Mouse (Mus musculus): ENCODE measurements around the gene Zic5. TPM values are rescaled to one million over a fixed set of nuclear protein-coding genes. Genes with fewer than 3 reads are reported as not detected.

Zic5 gene
- total RNA-seq (2021): not detected
- long read RNA-seq, experiment 1: 0 reads
- long read RNA-seq, experiment 2: 0 reads

DNA sequence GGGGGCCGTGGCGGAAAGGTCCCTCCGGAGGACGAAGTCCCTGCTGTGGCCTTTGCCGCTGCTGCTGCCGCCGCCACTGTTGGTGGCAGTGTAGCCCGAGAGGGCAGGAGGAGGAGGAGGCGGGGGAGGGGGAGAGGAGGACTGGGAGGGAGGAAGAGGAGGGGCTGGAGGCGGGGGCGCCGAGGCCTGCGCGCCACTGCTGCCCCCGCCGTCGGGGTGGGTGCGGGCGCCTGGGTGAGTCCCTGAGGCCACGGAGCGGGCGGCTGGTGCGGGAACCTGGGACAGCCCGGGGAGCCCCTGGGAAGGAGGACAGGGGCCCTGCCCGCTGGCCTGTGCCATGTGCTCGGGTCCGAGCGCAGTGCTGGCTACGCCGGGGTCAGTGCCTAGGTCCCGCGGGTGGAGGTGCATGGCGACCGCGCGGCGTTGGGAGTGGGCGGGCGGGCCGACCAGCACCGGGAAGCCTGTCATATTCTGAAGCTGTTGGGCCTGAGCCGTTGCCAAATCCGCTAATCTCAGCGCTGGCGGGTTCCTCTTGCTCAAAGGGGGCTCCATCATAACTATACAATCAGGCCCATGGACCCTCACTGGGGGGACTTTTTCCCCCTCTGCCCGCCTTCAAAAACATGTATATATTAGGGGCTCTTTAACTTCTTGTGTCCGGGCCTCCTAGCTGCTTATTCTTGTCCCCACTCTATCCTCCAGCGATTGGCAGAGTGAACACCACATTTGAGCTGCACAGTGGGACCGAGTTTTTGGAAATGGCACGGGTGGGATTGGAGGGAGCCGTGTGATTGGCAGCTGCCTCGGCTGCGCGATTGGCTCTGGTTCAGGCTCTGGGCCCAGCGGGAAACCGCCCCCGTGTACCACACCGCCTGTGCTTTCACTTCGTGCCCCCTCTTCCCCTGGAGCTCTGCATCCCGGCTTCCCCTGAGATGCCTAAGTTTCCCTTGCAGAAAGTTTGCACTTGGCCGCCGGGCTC lies at the start of gene Zic5:
TSS of gene Zic5 (minus strand) at position 915 of the 979 bp plus-strand sequence.
- no peak for DNase-seq (ENCODE audit: low spot score in 2 of 2)

DNA sequence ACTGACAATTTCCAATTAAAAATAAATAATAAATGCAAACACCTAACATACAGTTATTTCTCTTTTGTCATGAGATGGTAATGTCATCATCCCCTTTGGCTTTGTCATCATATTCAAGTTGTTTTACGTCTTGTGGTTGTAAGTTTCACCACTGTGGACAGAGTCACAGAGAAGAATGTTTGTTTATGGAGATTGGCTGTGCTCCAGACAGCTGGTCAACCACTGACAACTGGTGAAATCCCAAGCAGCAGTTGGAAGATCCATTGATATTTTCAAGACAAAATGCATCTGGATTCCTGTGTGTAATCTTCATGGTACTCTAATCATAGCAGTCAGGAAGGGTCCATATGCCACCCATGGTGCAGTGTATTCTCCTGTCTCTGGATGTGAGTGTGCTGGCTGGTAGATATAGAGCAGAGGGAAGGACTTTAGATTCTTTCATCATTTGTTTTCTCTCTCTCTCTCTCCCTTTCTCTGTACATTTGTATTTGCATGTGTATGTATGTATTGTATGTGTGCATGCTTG lies 48.1 kb upstream of the Zic5 start:
- no peak for DNase-seq (ENCODE audit: low spot score in 2 of 2)

DNA sequence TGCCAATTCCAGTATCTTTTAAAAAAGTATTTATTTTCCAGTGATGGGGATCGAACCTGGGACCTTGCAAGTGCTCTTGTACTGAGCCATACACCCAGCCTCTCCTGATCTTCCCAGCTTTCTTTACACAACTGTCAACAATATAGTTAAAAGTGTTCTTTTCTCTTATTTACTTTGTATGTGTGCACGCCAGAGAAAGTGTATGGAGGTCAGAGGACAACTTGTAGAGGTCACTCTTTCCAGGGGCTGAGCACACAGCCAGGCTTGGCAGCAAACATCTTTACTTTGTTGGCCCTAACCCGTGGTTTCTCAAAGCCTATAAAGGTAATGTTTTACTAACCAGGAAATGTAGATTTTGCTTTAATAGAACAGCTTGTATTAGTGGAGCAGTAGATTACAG lies 46.0 kb upstream of the Zic5 start:
- no peak for DNase-seq (ENCODE audit: low spot score in 2 of 2)

DNA sequence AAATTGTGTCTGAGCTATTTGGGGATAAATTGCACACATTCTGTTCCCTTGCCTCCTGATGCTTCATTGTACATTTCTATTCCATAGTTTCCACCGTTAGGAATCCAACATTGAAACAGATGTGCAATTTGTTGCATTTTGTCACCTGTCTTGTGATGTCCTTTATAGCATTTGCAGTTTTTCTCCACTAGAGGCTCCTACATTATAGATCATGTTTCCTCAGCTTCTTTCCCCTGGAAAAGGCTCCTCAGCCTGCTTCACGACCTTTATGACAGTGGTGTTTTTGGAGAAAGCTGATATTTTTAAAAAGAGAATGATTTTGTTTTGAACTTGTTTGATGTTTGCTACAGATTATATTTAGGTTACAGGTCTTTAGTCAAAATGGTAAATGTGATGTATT lies 43.6 kb upstream of the Zic5 start:
- no peak for DNase-seq (ENCODE audit: low spot score in 2 of 2)

DNA sequence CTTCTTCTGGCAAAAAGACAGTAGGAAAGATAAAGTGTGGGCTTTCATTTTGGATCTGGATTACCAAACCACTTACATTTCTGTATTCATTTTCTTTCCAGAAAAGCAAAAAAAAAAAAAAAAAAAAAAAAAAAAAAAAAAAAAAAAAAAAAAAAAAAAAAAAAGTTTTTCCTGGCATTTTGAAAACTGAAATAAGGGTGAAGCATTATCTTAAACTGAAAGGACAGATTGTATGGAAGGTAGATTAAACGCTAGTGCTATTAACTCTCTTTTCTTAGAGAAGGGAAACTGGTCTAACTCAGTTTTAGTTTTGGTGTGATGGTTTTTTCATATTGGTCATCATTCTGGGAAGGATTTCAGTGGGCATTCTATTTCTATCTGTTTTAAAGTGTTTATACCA lies 26.5 kb upstream of the Zic5 start:
- DNase-seq (ENCODE audit: low spot score in 2 of 2): no peak

DNA sequence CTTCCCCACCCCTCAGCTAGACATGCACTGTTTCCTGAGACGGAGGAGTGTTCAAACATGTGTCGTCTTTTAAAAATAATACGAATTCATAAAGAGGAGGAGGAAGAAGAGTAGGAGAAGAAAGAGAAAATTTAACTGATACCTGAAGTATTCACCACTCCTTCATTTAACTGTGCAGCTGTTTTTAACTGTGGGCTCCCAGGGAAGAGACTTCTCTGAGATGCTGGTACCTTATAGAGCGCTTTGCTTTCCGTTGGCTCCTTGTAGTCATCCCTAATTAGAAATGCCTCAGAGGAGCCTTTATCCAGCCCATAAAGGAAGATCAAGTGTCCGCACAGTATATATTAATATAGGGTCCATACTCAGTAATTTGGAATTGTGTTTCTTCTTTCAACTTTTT lies 26.0 kb upstream of the Zic5 start:
- no peak for DNase-seq (ENCODE audit: low spot score in 2 of 2)

DNA sequence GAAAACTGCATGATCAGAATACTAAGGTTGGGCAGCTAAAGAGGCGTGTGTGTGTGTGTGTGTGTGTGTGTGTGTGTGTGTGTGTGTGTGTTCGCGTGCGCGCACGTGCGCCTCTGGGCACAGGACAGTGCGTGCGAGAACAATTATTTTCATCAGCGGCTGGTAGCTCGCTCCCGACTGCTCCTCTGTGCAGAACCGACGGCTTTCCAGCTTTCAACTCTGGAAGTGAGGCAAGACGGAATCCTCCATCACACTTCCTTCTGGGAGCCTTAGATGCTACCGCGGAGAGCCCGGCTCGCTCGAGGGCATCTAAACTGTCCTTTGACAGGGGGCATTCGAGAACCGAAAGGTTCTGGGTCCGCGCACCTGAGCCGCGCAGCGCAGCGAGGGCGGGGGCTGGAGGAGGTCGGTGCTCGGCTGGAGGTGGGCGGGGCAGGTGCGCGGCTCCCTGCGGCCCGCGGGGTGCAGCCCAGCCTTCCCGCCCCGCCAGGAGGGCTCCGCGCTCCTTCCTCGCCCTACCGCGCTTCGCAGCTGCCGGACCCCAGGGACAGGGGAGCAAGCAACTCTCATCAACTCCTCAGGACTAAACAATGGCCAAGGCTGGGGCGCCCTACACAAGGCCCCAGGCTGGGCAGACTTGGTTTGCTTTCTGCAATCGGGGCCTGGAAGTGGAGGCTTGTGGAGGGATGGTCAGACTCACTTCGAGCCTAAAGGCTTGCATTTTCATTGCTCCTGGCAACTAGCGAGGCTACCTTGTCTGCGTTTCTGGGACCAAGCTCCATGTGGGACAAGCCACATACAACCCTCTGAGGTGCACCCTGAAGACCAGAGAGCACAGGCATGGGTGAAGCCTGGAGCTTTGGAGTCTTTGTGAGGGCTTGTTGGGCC lies 25.2 kb upstream of the Zic5 start, which contains the start of gene Gm10837:
TSS of gene Gm10837 (plus strand) at position 146 of the 888 bp plus-strand sequence.
- DNase-seq (ENCODE audit: low spot score in 2 of 2): no peak

DNA sequence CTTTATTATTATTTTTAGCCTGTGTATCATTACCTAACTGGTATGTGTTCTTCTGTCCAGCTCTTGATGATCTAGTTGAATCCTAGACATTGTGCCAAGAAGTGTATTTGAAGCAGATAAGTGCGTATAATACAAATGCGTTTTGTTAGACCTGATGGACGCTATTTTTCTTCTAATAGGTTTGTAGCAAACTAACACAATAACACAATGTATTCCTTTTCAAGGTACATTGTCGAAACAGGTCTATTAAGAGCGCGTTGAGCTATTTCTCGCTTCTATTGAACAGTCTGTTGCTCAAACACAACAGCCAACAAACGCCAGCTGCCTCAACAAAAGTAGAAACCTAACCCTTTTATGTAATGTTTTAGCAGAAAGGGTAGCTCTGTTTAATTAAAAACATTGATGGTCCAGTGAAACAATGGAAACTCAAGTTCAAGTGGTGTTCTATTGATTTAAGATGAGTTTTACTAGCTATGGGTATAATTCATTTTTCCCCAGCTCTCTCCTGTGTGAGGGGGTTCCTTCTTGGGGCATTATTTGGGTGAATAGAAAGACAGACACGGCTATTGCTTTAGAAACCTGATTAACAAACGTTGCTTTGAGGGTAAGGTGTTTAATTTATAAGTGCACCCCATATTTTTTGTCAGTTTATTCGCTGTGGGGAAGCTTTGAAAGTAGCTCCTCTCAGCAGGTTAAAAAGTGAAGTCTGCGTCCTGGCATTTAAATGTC lies 24.4 kb upstream of the Zic5 start:
- no peak for DNase-seq (ENCODE audit: low spot score in 2 of 2)

DNA sequence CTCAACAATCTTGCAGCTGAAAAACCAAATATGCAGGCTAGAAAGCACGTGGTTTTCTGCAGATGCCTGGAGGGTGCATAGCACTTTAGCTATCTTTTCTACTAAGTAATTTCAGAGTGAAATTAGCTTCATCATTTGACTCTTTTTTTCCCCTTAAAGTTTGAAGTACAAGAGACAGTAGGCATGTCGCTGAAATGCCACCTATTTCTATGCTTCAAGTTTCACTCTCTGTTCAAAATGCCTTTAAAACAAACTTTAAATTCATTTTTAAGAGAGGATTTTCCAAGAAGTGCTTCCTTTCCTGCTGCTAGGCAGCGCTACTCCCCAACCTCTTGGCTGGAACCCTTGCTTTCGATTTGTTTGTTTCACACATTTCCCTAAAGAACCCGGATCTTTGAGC lies 23.6 kb upstream of the Zic5 start:
- DNase-seq (ENCODE audit: low spot score in 2 of 2): no peak

DNA sequence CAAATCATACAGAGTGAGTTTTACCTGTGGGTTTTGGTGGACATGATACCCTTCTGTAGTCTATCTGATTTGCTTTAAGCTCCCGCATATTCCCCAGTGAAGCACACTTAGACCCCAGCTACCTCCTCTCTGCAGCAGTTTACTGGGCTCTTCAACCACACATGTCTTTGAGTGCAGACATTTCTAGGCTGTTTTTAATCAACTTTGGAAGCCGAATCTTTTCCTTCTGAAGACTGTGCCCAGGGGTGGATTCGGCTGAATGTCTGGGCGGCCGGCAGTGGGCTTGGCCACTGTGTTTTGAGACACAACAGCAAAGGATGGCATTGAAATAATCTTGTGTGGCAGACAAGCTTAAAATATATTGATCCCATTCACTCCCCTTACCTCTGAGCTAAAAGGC lies 21.9 kb upstream of the Zic5 start:
- no peak for DNase-seq (ENCODE audit: low spot score in 2 of 2)

DNA sequence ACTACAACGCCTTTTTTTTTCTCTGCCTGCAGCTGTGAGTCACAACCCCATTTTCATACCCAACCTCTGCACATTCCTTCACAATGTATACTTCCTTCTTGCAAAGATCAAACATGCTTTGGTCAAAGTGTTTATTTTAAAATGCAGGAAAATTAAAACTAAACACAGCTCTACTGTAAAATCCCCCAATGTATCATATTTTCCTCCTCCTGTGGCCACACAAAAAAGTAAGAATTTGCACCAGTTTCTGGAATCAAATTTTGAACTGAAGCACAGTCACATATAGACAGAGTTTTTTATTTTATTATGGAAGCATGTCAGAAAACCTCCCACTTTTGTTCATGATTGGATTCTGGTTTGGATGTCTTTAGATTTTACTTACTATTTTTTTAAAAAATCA lies 21.1 kb upstream of the Zic5 start:
- no peak for DNase-seq (ENCODE audit: low spot score in 2 of 2)

DNA sequence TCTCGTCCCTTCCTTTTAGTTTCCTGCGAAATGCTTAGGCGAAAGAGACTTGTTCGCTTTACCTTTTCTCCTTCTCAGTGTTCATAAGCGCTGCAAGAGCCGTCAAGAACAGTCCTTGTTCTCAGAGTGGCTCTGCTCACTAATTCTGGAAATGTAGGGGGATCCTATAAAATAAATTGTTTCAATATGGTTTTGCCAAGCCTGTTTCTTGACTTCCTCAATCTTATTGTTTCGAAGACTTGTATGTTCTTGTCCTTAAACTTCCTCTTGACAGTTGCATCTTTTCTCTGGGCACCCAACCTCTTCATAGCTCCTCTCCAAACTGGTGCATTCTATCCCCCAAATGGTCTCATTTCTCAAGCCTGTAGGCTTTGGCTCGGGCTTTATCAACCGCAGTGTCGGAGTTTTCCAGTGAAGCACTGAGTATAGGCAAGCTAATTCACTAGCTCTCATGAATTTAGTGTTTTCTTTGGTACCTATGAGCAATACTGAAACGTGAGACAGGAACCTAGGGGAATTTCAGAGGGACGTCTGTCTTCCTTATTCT lies 20.2 kb upstream of the Zic5 start:
- DNase-seq (ENCODE audit: low spot score in 2 of 2): peak in 1 of 2 experiments; percentile 6

DNA sequence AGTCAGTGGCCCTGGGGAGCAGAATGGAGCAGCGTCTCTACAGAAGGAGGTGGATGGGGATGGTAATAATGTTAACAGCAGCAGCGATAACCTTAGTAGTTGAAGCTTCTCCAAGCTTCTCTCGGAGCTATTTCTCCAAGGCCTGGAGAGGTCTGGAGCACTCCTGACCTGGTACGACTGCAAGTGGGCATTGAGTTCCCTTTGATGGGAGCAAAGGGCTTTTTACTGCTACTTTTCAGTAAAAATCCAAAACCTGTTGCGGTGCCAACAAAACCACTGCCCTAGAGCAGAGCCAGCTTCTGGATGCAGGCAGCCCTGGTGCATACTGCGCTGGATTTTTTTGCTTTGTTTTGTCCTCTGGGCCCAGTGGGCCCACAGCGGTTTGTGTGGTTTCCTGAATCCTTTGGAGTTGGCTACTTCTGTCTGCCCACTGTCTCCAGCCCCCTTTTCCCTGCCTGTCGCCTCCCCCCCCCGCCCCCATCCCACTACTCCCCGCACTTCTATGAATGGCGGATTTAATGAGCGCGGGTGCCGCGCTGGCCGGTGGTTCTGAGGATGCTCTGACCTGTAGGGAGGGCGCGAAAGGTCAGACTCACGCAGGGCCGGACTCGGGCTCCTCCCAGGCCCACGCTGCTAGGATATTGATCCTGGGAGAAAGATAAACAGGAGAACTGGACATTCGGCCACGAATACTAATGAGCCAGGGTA lies 19.5 kb upstream of the Zic5 start:
- DNase-seq (ENCODE audit: low spot score in 2 of 2): peak in 1 of 2 experiments; percentile 5

DNA sequence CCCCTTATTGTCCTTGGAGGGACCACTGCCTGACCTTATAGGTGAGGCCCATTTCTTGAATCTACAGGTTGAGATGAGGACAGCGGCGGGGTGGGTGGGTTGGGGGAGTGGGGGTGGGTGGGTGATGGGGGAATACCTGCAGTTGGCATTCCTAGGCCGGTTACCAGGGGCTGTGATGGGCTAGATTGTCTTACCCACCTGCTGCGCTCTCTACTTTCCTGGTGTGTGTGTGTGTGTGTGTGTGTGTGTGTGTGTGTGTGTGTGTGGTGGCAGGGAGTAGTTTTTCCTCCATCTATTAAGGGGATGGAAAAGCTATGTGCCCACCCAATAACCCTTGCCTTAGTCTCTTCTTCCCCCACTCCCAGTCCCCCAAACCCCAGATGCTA lies 19.0 kb upstream of the Zic5 start:
- no peak for DNase-seq (ENCODE audit: low spot score in 2 of 2)

DNA sequence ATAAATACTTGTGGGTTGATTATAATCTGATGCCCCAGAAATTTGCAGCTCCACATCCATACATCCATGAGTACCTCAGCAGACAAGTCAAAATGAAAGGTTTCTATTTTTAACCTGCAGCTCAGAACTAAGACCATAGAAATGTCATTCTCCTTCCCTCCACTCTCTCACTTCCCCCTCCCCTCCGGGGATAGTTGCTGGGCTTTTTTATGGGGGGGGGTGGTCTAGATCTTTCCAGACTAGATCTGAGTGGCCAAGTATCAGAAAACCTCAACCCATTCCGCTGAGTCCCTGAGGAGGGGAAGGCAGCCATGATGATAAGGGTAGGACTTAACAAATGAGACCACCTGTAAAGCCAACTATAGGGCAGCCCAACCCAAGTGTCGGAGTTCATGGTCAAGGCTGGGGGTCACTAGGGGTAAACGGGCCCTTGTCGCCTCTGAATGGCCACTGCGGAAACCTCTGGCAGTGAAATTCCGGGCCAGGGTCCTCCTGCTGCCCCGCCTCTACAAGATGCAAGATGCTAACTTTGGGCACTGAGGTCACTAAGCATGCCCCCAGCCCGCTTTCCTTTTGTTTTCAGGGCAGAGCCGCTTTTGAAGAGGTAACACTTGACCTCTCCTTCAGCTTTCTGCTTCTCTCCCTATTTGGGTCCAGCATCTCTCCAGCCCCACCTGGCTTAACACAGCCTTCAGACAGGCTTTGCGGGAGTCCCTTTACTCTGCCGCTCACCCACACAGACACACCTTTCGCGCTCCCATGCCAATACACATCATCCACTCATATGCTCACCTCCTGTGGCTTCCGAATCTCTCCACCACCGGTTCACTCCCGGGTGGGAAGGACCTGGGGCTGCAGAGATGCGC lies 18.3 kb upstream of the Zic5 start:
- DNase-seq (ENCODE audit: low spot score in 2 of 2): no peak

DNA sequence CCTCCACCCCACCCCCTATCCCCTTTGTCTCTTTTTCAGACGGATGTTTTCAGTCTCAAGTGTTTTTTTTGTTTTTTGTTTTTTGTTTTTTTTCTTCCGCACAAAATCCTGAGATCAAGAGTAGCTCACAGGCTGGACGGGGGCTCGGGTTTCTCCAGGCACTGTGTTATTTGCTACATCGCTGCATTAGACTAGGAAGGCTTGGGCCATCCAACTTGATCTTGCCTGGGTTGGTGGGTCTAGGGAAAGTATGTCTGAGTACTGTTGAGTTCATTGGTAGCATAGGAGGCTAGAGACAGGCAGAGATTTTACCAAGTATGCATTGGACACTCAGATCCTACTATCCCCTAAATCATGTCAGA lies 17.5 kb upstream of the Zic5 start:
- DNase-seq (ENCODE audit: low spot score in 2 of 2): no peak

DNA sequence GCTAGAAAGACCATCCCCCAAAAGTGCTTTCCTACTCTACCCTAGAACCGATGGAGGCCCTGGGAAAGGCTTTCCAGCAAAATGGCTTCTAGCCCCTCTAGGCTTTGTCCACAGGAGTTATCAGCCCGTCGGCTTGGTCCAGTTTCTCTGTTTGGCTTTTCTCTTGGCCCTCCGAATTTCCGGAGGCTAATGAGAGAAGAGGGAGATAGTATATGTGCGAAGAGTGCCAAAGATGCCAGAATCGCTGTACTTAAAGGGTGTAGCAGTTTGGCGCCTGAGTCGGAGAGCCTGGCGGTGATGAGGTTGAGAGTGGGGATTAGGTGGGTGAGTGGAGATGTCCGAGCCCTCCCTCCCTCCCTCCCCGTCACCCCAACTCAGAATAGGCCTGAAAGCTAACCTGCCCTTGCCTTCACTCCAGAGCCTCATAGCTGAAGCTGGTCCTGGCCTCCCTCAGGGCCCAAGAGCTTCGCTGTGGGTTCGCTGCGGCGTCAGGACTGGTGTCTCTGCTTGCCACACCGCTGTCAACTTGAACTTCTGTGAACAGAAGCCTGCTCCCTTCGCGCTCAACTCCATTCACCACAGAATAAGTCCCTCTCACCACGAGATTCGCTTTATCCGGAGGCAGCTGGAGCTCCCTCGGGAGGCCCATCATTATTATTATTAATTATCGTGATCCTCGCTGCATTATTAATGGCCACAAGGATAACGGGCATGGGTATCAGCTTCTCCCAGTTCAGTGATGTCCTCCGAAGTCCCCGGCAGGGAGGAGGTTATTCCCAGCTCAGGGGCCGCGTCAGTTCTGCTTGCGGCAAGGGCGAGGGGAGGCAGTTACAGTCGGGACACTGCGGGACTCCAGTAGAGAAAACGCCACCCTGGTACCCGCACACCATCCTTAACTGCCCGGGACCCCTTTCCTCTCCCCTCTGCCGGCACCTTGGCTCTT lies 16.9 kb upstream of the Zic5 start:
- DNase-seq (ENCODE audit: low spot score in 2 of 2): no peak

DNA sequence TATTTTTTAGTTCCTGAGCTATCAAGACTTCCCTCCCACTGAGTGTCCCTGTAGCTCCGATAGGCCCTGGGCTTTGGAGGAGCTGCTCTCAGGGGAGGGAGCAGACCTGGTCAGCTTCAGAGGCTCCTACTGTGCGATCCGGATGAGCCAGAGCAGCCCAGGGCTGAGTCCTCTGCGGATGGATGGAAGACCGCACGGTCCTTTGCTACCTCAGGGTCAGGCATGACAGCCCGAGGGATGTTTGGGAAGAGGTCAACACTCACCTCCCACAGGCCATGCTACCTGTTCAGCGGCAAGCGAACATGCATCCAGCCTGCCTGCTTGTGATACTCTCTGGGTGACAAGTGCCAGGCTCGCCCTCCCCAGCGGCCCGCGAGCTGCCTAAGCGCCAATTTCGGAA lies 15.7 kb upstream of the Zic5 start:
- DNase-seq (ENCODE audit: low spot score in 2 of 2): no peak
